Comparison of ENCODE assay signal across 25 mouse cellular contexts in genomic region chr2:179318046-179318445, GRCm38 (mm10).
DNase-seq lines count a peak whose midpoint lies in the region; ATAC-seq lines count a peak whose summit lies in the region.
"Had no signal": no experiment of that assay in that cellular context is flagged by ENCODE, and none has a peak within 500 bp of the region (broad histone marks: within the 10 kb centered on the region; RNA-seq: fewer than 3 reads in every experiment).

No protein-coding gene starts in this region.

- H3K9me3 ChIP-seq in forebrain, embryonic 13.5 days (replicated peaks): peaks cover 3% of the 10 kb centered on the region
- peaks cover 2% of the 10 kb centered on the region; the same call in 1 of the 2 replicates for H3K9me3 ChIP-seq in forebrain, embryonic 10.5 days
- no peaks in the 10 kb centered on the region for H3K9me3 ChIP-seq in forebrain, embryonic 15.5 days
- no peaks in the 10 kb centered on the region; the same call in 1 of the 2 replicates for H3K9me3 ChIP-seq in intestine, embryonic 16.5 days (ENCODE audit: control insufficient read depth, low read length)
- H3K9me3 ChIP-seq: heart, embryonic 12.5 days; heart, embryonic 15.5 days; hindbrain, embryonic 10.5 days; hindbrain, embryonic 13.5 days; intestine, embryonic 15.5 days had no signal

- H3K4me3 ChIP-seq in forebrain, embryonic 13.5 days: no peak overlapping the region
- H3K4me3 ChIP-seq in forebrain, embryonic 10.5 days: no peak overlapping the region
- H3K4me3 ChIP-seq in forebrain, embryonic 15.5 days: no peak overlapping the region
- no peak overlapping the region for H3K4me3 ChIP-seq in intestine, embryonic 16.5 days (ENCODE audit: low read length)
- H3K4me3 ChIP-seq: heart, embryonic 12.5 days; heart, embryonic 15.5 days; hindbrain, embryonic 10.5 days; hindbrain, embryonic 13.5 days; intestine, embryonic 15.5 days had no signal

- 0 out of 2 replicates have a peak, but pooled peaks cover 5% of the 10 kb centered on the region for H3K4me1 ChIP-seq in forebrain, embryonic 13.5 days
- H3K4me1 ChIP-seq in forebrain, embryonic 10.5 days: no peaks in the 10 kb centered on the region
- peaks cover 5% of the 10 kb centered on the region; the same call in 1 of the 2 replicates for H3K4me1 ChIP-seq in forebrain, embryonic 15.5 days
- no peaks in the 10 kb centered on the region for H3K4me1 ChIP-seq in intestine, embryonic 16.5 days (ENCODE audit: control insufficient read depth, insufficient read depth, low read length)
- H3K4me1 ChIP-seq: heart, embryonic 12.5 days; heart, embryonic 15.5 days; hindbrain, embryonic 10.5 days; intestine, embryonic 15.5 days had no signal

- H3K4me2 ChIP-seq in forebrain, embryonic 13.5 days: no peak overlapping the region
- H3K4me2 ChIP-seq in forebrain, embryonic 15.5 days (replicated peaks): no peak overlapping the region
- H3K4me2 ChIP-seq in intestine, embryonic 16.5 days (ENCODE audit: low read depth, low read length): no peak overlapping the region
- H3K4me2 ChIP-seq: heart, embryonic 12.5 days; heart, embryonic 15.5 days; hindbrain, embryonic 13.5 days; intestine, embryonic 15.5 days had no signal

- peak overlapping the region; percentile 25; the same call in 1 of the 2 replicates for H3K27ac ChIP-seq in forebrain, embryonic 13.5 days
- no peak overlapping the region for H3K27ac ChIP-seq in forebrain, embryonic 10.5 days
- H3K27ac ChIP-seq in forebrain, embryonic 15.5 days (replicated peaks): 0 out of 2 replicates have a peak overlapping the region, but pooled peaks have one; percentile 8
- no peak overlapping the region for H3K27ac ChIP-seq in intestine, embryonic 16.5 days (ENCODE audit: low read length)
- H3K27ac ChIP-seq: heart, embryonic 15.5 days; hindbrain, embryonic 10.5 days; hindbrain, embryonic 13.5 days; intestine, embryonic 15.5 days had no signal

- 0 out of 2 replicates have a peak, but pooled peaks cover 3% of the 10 kb centered on the region for H3K27me3 ChIP-seq in forebrain, embryonic 13.5 days
- no peaks in the 10 kb centered on the region for H3K27me3 ChIP-seq in forebrain, embryonic 10.5 days (ENCODE audit: poor library complexity, severe bottlenecking)
- no peaks in the 10 kb centered on the region for H3K27me3 ChIP-seq in forebrain, embryonic 15.5 days
- no peaks in the 10 kb centered on the region for H3K27me3 ChIP-seq in intestine, embryonic 16.5 days (replicated peaks; ENCODE audit: control insufficient read depth, insufficient read depth, low read length)
- H3K27me3 ChIP-seq: CH12.LX; heart, embryonic 12.5 days; heart, embryonic 15.5 days; hindbrain, embryonic 13.5 days; intestine, embryonic 15.5 days had no signal

- H3K36me3 ChIP-seq in forebrain, embryonic 13.5 days (ENCODE audit: poor library complexity, severe bottlenecking): no peaks in the 10 kb centered on the region
- H3K36me3 ChIP-seq in forebrain, embryonic 10.5 days (replicated peaks): no peaks in the 10 kb centered on the region
- no peaks in the 10 kb centered on the region for H3K36me3 ChIP-seq in forebrain, embryonic 15.5 days
- H3K36me3 ChIP-seq in intestine, embryonic 16.5 days (ENCODE audit: control insufficient read depth, insufficient read depth, low read length): no peaks in the 10 kb centered on the region
- H3K36me3 ChIP-seq: heart, embryonic 12.5 days; heart, embryonic 15.5 days; hindbrain, embryonic 10.5 days; hindbrain, embryonic 13.5 days; intestine, embryonic 15.5 days had no signal

- no peak for DNase-seq in forebrain, embryonic 10.5 days (ENCODE audit: extremely low spot score, low spot score)
- DNase-seq in Muller cell, postnatal 12 days (ENCODE audit: inconsistent ontology term): peak; percentile 49
- DNase-seq in adrenal gland, adult (ENCODE audit: inconsistent age in 2 of 2, low spot score in 1 of 2): no peak
- no peak for DNase-seq in cerebellum, adult 11-12 months
- DNase-seq: adrenal gland, postnatal 10 days; B cell, adult 2 months; cerebellum, adult 18-20 months; cerebellum, adult 9-10 months; cerebellum, postnatal 14 days; gastrocnemius, postnatal 25 days; heart, adult 18-20 months; heart, postnatal 10 days; heart, postnatal 36 days; kidney, adult 18-20 months had no signal

- ATAC-seq in forebrain, embryonic 13.5 days: peak; percentile 41; the same call in 1 of the 2 replicates
- ATAC-seq in forebrain, embryonic 15.5 days (replicated peaks): no peak
- ATAC-seq in intestine, embryonic 16.5 days: no peak
- ATAC-seq: activated CD4-positive, CD25-positive, alpha-beta regulatory T cell, adult 4 months; hindbrain, embryonic 16.5 days; intestine, embryonic 15.5 days had no signal

- no peak overlapping the region for H3K9ac ChIP-seq in forebrain, embryonic 13.5 days
- H3K9ac ChIP-seq in forebrain, embryonic 15.5 days (replicated peaks): no peak overlapping the region
- no peak overlapping the region for H3K9ac ChIP-seq in intestine, embryonic 16.5 days (ENCODE audit: low read depth, low read length)
- H3K9ac ChIP-seq: heart, embryonic 12.5 days; heart, embryonic 15.5 days; hindbrain, embryonic 13.5 days; intestine, embryonic 15.5 days had no signal

- WGBS in forebrain, embryonic 13.5 days: 26% methylated on average over 6 of the region's 6 CpGs
- WGBS in forebrain, embryonic 10.5 days: 69% methylated on average over 6 of the region's 6 CpGs
- 18% methylated on average over 6 of the region's 6 CpGs for WGBS in forebrain, embryonic 15.5 days
- WGBS in intestine, embryonic 16.5 days: 65% methylated on average over 6 of the region's 6 CpGs

Comparison
In these comparisons a context has a peak if more than half of its experiments do, and no peak if none do; other contexts are left out.
1. H3K27ac ChIP-seq: peak in forebrain, embryonic 13.5 days (single experiment) and forebrain, embryonic 15.5 days (single experiment); none in forebrain, embryonic 10.5 days (single experiment) and intestine, embryonic 16.5 days (single experiment).